Mouse (Mus musculus) forebrain, embryonic 14.5 days (tissue): ENCODE data around the gene Ngdn. TPM values are rescaled to one million over a fixed set of nuclear protein-coding genes. Genes with fewer than 3 reads are reported as not detected.
"Not testable (repeated sequence)": the region's sequence is repeated elsewhere in the genome, so short reads cannot be mapped to it uniquely, and the experiment has no call there.

Source experiments
- ATAC-seq: fragments of 200-750 bp; cut with Nextera tagmentation; 2 replicates; pipeline ENCODE4 v1.8.0; 2017; ENCODE audit warnings: mild to moderate bottlenecking, moderate library complexity
- DNase-seq: peaks from one replicate; pipeline ENCODE4 v3.0.0-alpha.2; 2015; ENCODE audit warnings: low spot score
- H3K27ac ChIP-seq: fragments of 300-500 bp; sonication (generic); 2 replicates; pipeline ENCODE4 v1.5.1; 2014; ENCODE audit warnings: low read depth, mild to moderate bottlenecking, control low read depth, low read length, moderate library complexity
- H3K27me3 ChIP-seq: fragments of 300-500 bp; sonication (generic); replicated peaks from 2 replicates; pipeline ENCODE4 v1.6.1; 2014; ENCODE audit warnings: low read length, control low read depth, mixed read lengths; ENCODE audit not compliant: control insufficient read depth, insufficient read depth
- H3K36me3 ChIP-seq: fragments of 300-500 bp; sonication (generic); 2 replicates; pipeline ENCODE4 v1.6.1; 2014; ENCODE audit warnings: low read length, control low read depth; ENCODE audit not compliant: control insufficient read depth, insufficient read depth
- H3K4me1 ChIP-seq: fragments of 300-500 bp; sonication (generic); 2 replicates; pipeline ENCODE4 v1.6.1; 2014; ENCODE audit warnings: antibody characterized with exemption, low read length, control low read depth; ENCODE audit not compliant: control insufficient read depth, insufficient read depth
- H3K4me2 ChIP-seq: fragments of 300-500 bp; sonication (generic); 2 replicates; pipeline ENCODE4 v1.6.1; 2014; ENCODE audit warnings: mild to moderate bottlenecking, control low read depth, low read length
- H3K4me3 ChIP-seq: fragments of 300-500 bp; sonication (generic); 2 replicates; pipeline ENCODE4 v1.5.1; 2014; ENCODE audit warnings: low read depth, low read length, control low read depth
- H3K9ac ChIP-seq: fragments of 300-500 bp; sonication (generic); 2 replicates; pipeline ENCODE4 v1.6.1; 2014; ENCODE audit warnings: mild to moderate bottlenecking, low read length, control low read depth, moderate library complexity
- H3K9me3 ChIP-seq: fragments of 300-500 bp; sonication (generic); replicated peaks from 2 replicates; pipeline ENCODE4 v1.6.1; 2016; ENCODE audit warnings: low read length, control low read depth, mixed read lengths; ENCODE audit not compliant: control insufficient read depth
- WGBS: fragments of 180-500 bp; shearing (Covaris S2); extraction: QIAGEN DNeasy Blood & Tissue Kit; methylation state at CpG from one replicate; pipeline ENCODE4 v1.1.7; 2014; 5-methylcytosine and 5-hydroxymethylcytosine counted together
- polyA plus RNA-seq: library from polyadenylated mRNA; unstranded; fragments of >200 nt; fragmentation: Nextera tagmentation; extraction: Ambion mirVana; gene quantifications from 2 replicates; pipeline ENCODE4 v1.2.1, GENCODE M21; 2014

The Ngdn gene
- polyA plus RNA-seq, 1 experiment from 2014 or later, result 64.1 TPM

GRCm38 (mm10) chr14:55029034-55029698 is 13.9 kb downstream of the Ngdn start:
- 6% methylated on average over 10 of the region's 11 CpGs for WGBS
- peak; percentile 23 for ATAC-seq

GRCm38 (mm10) chr14:55032695-55033225 is 17.5 kb downstream of the Ngdn start:
- H3K9ac ChIP-seq, result peak overlapping the region; percentile 41
- peak overlapping the region; percentile 43 for H3K4me2 ChIP-seq
- H3K27me3 ChIP-seq, result no peaks in the 10 kb centered on the region
- H3K27ac ChIP-seq, result peak overlapping the region; percentile 80
- peaks cover 40% of the 10 kb centered on the region for H3K4me1 ChIP-seq
- ATAC-seq, result peak; percentile 57; the same call in 1 of the 2 replicates
- H3K4me3 ChIP-seq, result no peak overlapping the region
- H3K36me3 ChIP-seq, result no peaks in the 10 kb centered on the region
- H3K9me3 ChIP-seq, result no peaks in the 10 kb centered on the region
- 9% methylated on average over 19 of the region's 19 CpGs for WGBS
- peak; percentile 70 for DNase-seq

More at GRCm38 (mm10) chr14:55029034-55029698, 13.9 kb downstream of the Ngdn start:
- H3K4me3 ChIP-seq, result no peak overlapping the region
- peaks cover 46% of the 10 kb centered on the region for H3K4me1 ChIP-seq
- peak; percentile 76 for DNase-seq
- no peaks in the 10 kb centered on the region for H3K9me3 ChIP-seq
- H3K9ac ChIP-seq, result peak overlapping the region; percentile 40
- H3K36me3 ChIP-seq, result peaks cover 4% of the 10 kb centered on the region; the same call in 1 of the 2 replicates
- peak overlapping the region; percentile 87 for H3K27ac ChIP-seq
- H3K4me2 ChIP-seq, result peak overlapping the region; percentile 24
- no peaks in the 10 kb centered on the region for H3K27me3 ChIP-seq

- H3K9ac ChIP-seq, H3K27ac ChIP-seq, H3K4me3 ChIP-seq, ATAC-seq, DNase-seq, H3K4me2 ChIP-seq, H3K9me3 ChIP-seq, H3K27me3 ChIP-seq, H3K4me1 ChIP-seq, H3K36me3 ChIP-seq: not testable (repeated sequence)
- WGBS, result no CpG with 5 or more reads among the region's 2 CpGs
Measured at GRCm38 (mm10) chr14:55043694-55044093, 28.4 kb downstream of the Ngdn start.

- no peak for ATAC-seq
- no peaks in the 10 kb centered on the region for H3K9me3 ChIP-seq
- no peak overlapping the region for H3K27ac ChIP-seq
- 84% methylated on average over 2 of the region's 2 CpGs for WGBS
- H3K4me1 ChIP-seq, result peaks cover 4% of the 10 kb centered on the region
- no peak overlapping the region for H3K4me2 ChIP-seq
- H3K9ac ChIP-seq, result no peak overlapping the region
- no peaks in the 10 kb centered on the region for H3K27me3 ChIP-seq
- no peak overlapping the region for H3K4me3 ChIP-seq
- DNase-seq, result no peak
- no peaks in the 10 kb centered on the region for H3K36me3 ChIP-seq
Measured at GRCm38 (mm10) chr14:55047971-55048531, 32.8 kb downstream of the Ngdn start.

- Histone ChIP-seq H3K9me3 (no peaks in the 10 kb centered on the region), H3K36me3 (peaks cover 2% of the 10 kb centered on the region; the same call in 1 of the 2 replicates), H3K4me1 (peaks cover 26% of the 10 kb centered on the region), H3K9ac (peak overlapping the region; percentile 17; the same call in 1 of the 2 replicates), H3K27me3 (no peaks in the 10 kb centered on the region), H3K27ac (peak overlapping the region; percentile 98), H3K4me2 (peak overlapping the region; percentile 65), H3K4me3 (no peak overlapping the region; the same call in 1 of the 2 replicates)
- DNase-seq (peak; percentile 98), ATAC-seq (peak; percentile 73)
- WGBS, result 14% methylated on average over 9 of the region's 9 CpGs
Measured at GRCm38 (mm10) chr14:55052496-55052895, 37.2 kb downstream of the Ngdn start.

- Histone ChIP-seq H3K4me1 (peaks cover 26% of the 10 kb centered on the region), H3K4me3 (peak overlapping the region; percentile 32), H3K9ac (no peak overlapping the region; the same call in 1 of the 2 replicates), H3K9me3 (no peaks in the 10 kb centered on the region), H3K27ac (peak overlapping the region; percentile 98), H3K27me3 (no peaks in the 10 kb centered on the region), H3K4me2 (peak overlapping the region; percentile 65), H3K36me3 (peaks cover 5% of the 10 kb centered on the region; the same call in 1 of the 2 replicates)
- peak; percentile 40 for ATAC-seq
- DNase-seq, result peak; percentile 87
- 8% methylated on average over 4 of the region's 4 CpGs for WGBS
Measured at GRCm38 (mm10) chr14:55053050-55053449, 37.8 kb downstream of the Ngdn start.

- H3K9me3 ChIP-seq, result no peaks in the 10 kb centered on the region
- H3K4me1 ChIP-seq, result peaks cover 31% of the 10 kb centered on the region
- 32% methylated on average over 16 of the region's 17 CpGs for WGBS
- DNase-seq (peak; percentile 96), ATAC-seq (peak; percentile 81)
- H3K27me3 ChIP-seq, result no peaks in the 10 kb centered on the region
- peak overlapping the region; percentile 98 for H3K27ac ChIP-seq
- peak overlapping the region; percentile 32 for H3K4me3 ChIP-seq
- peak overlapping the region; percentile 65 for H3K4me2 ChIP-seq
- peaks cover 5% of the 10 kb centered on the region; the same call in 1 of the 2 replicates for H3K36me3 ChIP-seq
- H3K9ac ChIP-seq, result peak overlapping the region; percentile 63
Measured at GRCm38 (mm10) chr14:55053708-55054190, 38.5 kb downstream of the Ngdn start.

- ATAC-seq (peak; percentile 33), DNase-seq (peak; percentile 88)
- H3K4me1 ChIP-seq, result peaks cover 36% of the 10 kb centered on the region
- H3K4me2 ChIP-seq, result peak overlapping the region; percentile 65
- H3K9ac ChIP-seq, result peak overlapping the region; percentile 63
- H3K27ac ChIP-seq, result peak overlapping the region; percentile 98
- H3K36me3 ChIP-seq, result peaks cover 5% of the 10 kb centered on the region; the same call in 1 of the 2 replicates
- no peaks in the 10 kb centered on the region for H3K27me3 ChIP-seq
- 36% methylated on average over 10 of the region's 10 CpGs for WGBS
- H3K9me3 ChIP-seq, result no peaks in the 10 kb centered on the region
- H3K4me3 ChIP-seq, result peak overlapping the region; percentile 32
Measured at GRCm38 (mm10) chr14:55054191-55054749, 39.0 kb downstream of the Ngdn start.
